Mouse (Mus musculus): ENCODE results near the gene Gm8994.

The Gm8994 gene

GRCm38 (mm10) chr6:136364008-136364407 is 36.7 kb downstream of the Gm8994 start:
- DNase-seq = no peak

GRCm38 (mm10) chr6:136364430-136365098 is 37.2 kb downstream of the Gm8994 start:
- DNase-seq = no peak

- DNase-seq = no peak
Observed at GRCm38 (mm10) chr6:136376097-136376496, 48.8 kb downstream of the Gm8994 start.
